Mouse (Mus musculus): Measurements from ENCODE around the gene Tex33. TPM values are rescaled to one million over a fixed set of nuclear protein-coding genes. Genes with fewer than 3 reads are reported as not detected.

Gene Tex33
- polyA plus RNA-seq, 1 experiment from 2014 or later = not detected

DNA sequence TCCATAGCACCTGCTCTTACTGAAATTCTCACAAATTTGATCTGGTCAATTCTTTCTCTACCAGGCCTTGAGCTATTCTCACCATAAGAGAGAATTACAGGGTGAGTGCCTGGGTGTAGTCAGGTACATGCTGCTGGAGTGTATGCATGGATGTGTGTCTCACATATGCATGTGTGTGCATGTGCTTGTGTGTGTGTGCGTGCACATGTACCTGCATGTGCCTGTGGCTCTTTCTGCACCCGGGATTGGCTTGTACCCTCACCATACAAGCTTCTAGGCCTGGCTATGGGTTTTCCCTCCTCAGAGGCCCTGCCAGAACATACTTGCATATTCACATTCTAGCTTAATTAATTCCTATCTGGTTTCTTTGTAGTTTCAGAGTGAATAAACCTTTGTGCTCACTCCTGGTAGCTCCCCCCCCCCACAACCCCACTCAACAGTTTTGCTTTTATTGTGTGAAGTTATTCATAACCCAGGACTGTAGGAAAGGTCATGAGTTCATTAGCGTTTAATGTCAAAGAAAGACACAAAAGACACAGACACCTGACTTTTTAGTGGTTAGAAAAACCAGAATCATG, 67.1 kb downstream of the Tex33 start:
- Histone ChIP-seq H3K9ac (replicated peaks) (no peak overlapping the region), H3K27ac (ENCODE audit: low read depth) (no peak overlapping the region), H3K9me3 (ENCODE audit: low read length) (no peaks in the 10 kb centered on the region), H3K27me3 (ENCODE audit: insufficient read depth, low read length) (no peaks in the 10 kb centered on the region), H3K36me3 (replicated peaks; ENCODE audit: insufficient read depth, low read length) (no peaks in the 10 kb centered on the region), H3K4me1 (ENCODE audit: insufficient read depth) (peaks cover 10% of the 10 kb centered on the region; the same call in 1 of the 2 replicates), H3K4me2 (ENCODE audit: low read depth, low read length) (peak overlapping the region; percentile 56), H3K4me3 (ENCODE audit: low read depth, low read length) (no peak overlapping the region)
- 78% methylated on average over 3 of the region's 3 CpGs for WGBS (ENCODE audit: insufficient replicate concordance)
- TF ChIP-seq CTCF (IDR thresholded peaks at IDR 0.05; ENCODE audit: low read depth) = no peak
- no peak for TF ChIP-seq EP300 (IDR thresholded peaks at IDR 0.05; ENCODE audit: low read depth)
- DNase-seq (no peak), ATAC-seq (no peak)

Small RNAs within 50 kb of the gene (microRNA-seq; reads per million reads assigned to microRNA genes)
- not detected for gene Mir7676-2

Other genes with a start within 250 kb of the Tex33 start
- 24.4 and 25.3 TPM in 2 replicates for gene Ift27, start 221.8 kb downstream of the Tex33 start, polyA plus RNA-seq (2015; fragmentation: Nextera tagmentation; extraction: Ambion mirVana)
- 2.4 TPM in 1 of 2 replicates, not detected in the other for gene Pvalb, start 189.5 kb downstream of the Tex33 start, polyA plus RNA-seq (2015; fragmentation: Nextera tagmentation; extraction: Ambion mirVana)
- 55.5 and 56.7 TPM in 2 replicates for gene Ncf4, start 151.1 kb downstream of the Tex33 start, polyA plus RNA-seq (2015; fragmentation: Nextera tagmentation; extraction: Ambion mirVana)
- 2.2 and 2.6 TPM in 2 replicates for gene Csf2rb2, start 90.2 kb downstream of the Tex33 start, polyA plus RNA-seq (2015; fragmentation: Nextera tagmentation; extraction: Ambion mirVana)
- gene Csf2rb, start 70.2 kb downstream of the Tex33 start, polyA plus RNA-seq (2015; fragmentation: Nextera tagmentation; extraction: Ambion mirVana) = 8.9 and 9.6 TPM in 2 replicates
- 361 and 363 TPM in 2 replicates for gene Tst, start 10.0 kb upstream of the Tex33 start, polyA plus RNA-seq (2015; fragmentation: Nextera tagmentation; extraction: Ambion mirVana)
- gene Mpst, start 10.5 kb upstream of the Tex33 start, polyA plus RNA-seq (2015; fragmentation: Nextera tagmentation; extraction: Ambion mirVana) = 4.3 and 7.0 TPM in 2 replicates
- gene Kctd17, start 32.7 kb upstream of the Tex33 start, polyA plus RNA-seq (2015; fragmentation: Nextera tagmentation; extraction: Ambion mirVana) = 6.0 and 6.1 TPM in 2 replicates
- 73.4 and 80.3 TPM in 2 replicates for gene Tmprss6, start 72.7 kb upstream of the Tex33 start, polyA plus RNA-seq (2015; fragmentation: Nextera tagmentation; extraction: Ambion mirVana)
- gene Il2rb, start 99.4 kb upstream of the Tex33 start, polyA plus RNA-seq (2015; fragmentation: Nextera tagmentation; extraction: Ambion mirVana) = 2.0 and 2.1 TPM in 2 replicates
- 4.3 and 4.4 TPM in 2 replicates for gene C1qtnf6, start 135.5 kb upstream of the Tex33 start, polyA plus RNA-seq (2015; fragmentation: Nextera tagmentation; extraction: Ambion mirVana)
- not detected in 2 replicates for gene Sstr3, start 148.8 kb upstream of the Tex33 start, polyA plus RNA-seq (2015; fragmentation: Nextera tagmentation; extraction: Ambion mirVana)
- 120 and 127 TPM in 2 replicates for gene Rac2, start 176.9 kb upstream of the Tex33 start, polyA plus RNA-seq (2015; fragmentation: Nextera tagmentation; extraction: Ambion mirVana)
- gene Cyth4, start 201.1 kb upstream of the Tex33 start, polyA plus RNA-seq (2015; fragmentation: Nextera tagmentation; extraction: Ambion mirVana) = 11.5 and 13.3 TPM in 2 replicates